Mouse (Mus musculus): Measurements from ENCODE around the gene Cep170.

- no peak for TF ChIP-seq CTCF (IDR thresholded peaks at IDR 0.05; ENCODE audit: low read depth, low read length)
- TF ChIP-seq POLR2AphosphoS5 (IDR thresholded peaks at IDR 0.05; ENCODE audit: insufficient replicate concordance, low read depth, low read length) = no peak
- TF ChIP-seq TAL1 (conservative IDR thresholded peaks at IDR 0.05; ENCODE audit: low read depth, low read length) = no peak
- TF ChIP-seq GATA1 (IDR thresholded peaks at IDR 0.05; ENCODE audit: borderline replicate concordance, low read length) = no peak
- no peak for TF ChIP-seq GATA2 (IDR thresholded peaks at IDR 0.05; ENCODE audit: borderline replicate concordance, low read depth, low read length)
Observed at GRCm38 (mm10) chr1:176811892-176812291, 2.0 kb downstream of the Cep170 start.
